Mouse (Mus musculus) stomach, embryonic 14.5 days (tissue): Measurements from ENCODE around the gene Tnrc6b. TPM values are rescaled to one million over a fixed set of nuclear protein-coding genes. Genes with fewer than 3 reads are reported as not detected.

Source experiments
- ATAC-seq: fragments of 200-750 bp; cut with Nextera tagmentation; 2 replicates; pipeline ENCODE4 v1.8.0; 2017; ENCODE audit warnings: low read depth, moderate TSS enrichment; ENCODE audit not compliant: insufficient number of reproducible peaks, insufficient read depth, low FRiP score
- H3K27ac ChIP-seq: fragments of 300-500 bp; sonication (generic); 2 replicates; pipeline ENCODE4 v1.5.1; 2014; ENCODE audit warnings: mild to moderate bottlenecking, low read length, moderate library complexity, mixed read lengths
- H3K27me3 ChIP-seq: fragments of 300-500 bp; sonication (generic); 2 replicates; pipeline ENCODE4 v1.6.1; 2014; ENCODE audit warnings: low read length, control low read depth, mixed read lengths; ENCODE audit not compliant: control insufficient read depth, insufficient read depth
- H3K36me3 ChIP-seq: fragments of 300-500 bp; sonication (generic); 2 replicates; pipeline ENCODE4 v1.6.1; 2014; ENCODE audit warnings: mild to moderate bottlenecking, control low read depth, low read length, moderate library complexity, mixed read lengths; ENCODE audit not compliant: control insufficient read depth, insufficient read depth
- H3K4me1 ChIP-seq: fragments of 300-500 bp; sonication (generic); 2 replicates; pipeline ENCODE4 v1.6.1; 2014; ENCODE audit warnings: low read length, control low read depth, mixed read lengths; ENCODE audit not compliant: control insufficient read depth, insufficient read depth
- H3K4me2 ChIP-seq: fragments of 300-500 bp; sonication (generic); replicated peaks from 2 replicates; pipeline ENCODE4 v1.6.1; 2014; ENCODE audit warnings: low read depth, low read length, control low read depth
- H3K4me3 ChIP-seq: fragments of 300-500 bp; sonication (generic); 2 replicates; pipeline ENCODE4 v1.5.1; 2014; ENCODE audit warnings: low read depth, low read length, control low read depth
- H3K9ac ChIP-seq: fragments of 300-500 bp; sonication (generic); replicated peaks from 2 replicates; pipeline ENCODE4 v1.6.1; 2014; ENCODE audit warnings: low read depth, mild to moderate bottlenecking, control low read depth, low read length, moderate library complexity, mixed read lengths
- H3K9me3 ChIP-seq: fragments of 300-500 bp; sonication (generic); 2 replicates; pipeline ENCODE4 v1.6.1; 2016; ENCODE audit warnings: low read depth, low read length, control low read depth; ENCODE audit not compliant: control insufficient read depth
- WGBS: fragments of 180-500 bp; shearing (Covaris S2); extraction: QIAGEN DNeasy Blood & Tissue Kit; methylation state at CpG from one replicate; pipeline ENCODE4 v1.1.7; 2014; 5-methylcytosine and 5-hydroxymethylcytosine counted together
- polyA plus RNA-seq: library from polyadenylated mRNA; unstranded; fragments of >200 nt; fragmentation: Nextera tagmentation; extraction: Ambion mirVana; gene quantifications from 2 replicates; pipeline ENCODE4 v1.2.1, GENCODE M21; 2014

Tnrc6b gene
- polyA plus RNA-seq, 1 experiment from 2014 or later, result 25.5 TPM

- Histone ChIP-seq H3K9me3 (no peaks in the 10 kb centered on the region), H3K36me3 (no peaks in the 10 kb centered on the region), H3K9ac (no peak overlapping the region), H3K27me3 (no peaks in the 10 kb centered on the region), H3K4me1 (no peaks in the 10 kb centered on the region), H3K4me2 (no peak overlapping the region), H3K4me3 (no peak overlapping the region), H3K27ac (no peak overlapping the region)
- no peak for ATAC-seq
- WGBS, result 41% methylated on average over 3 of the region's 3 CpGs
Observed at GRCm38 (mm10) chr15:80693492-80693891, 17.6 kb upstream of the Tnrc6b start.

- Histone ChIP-seq H3K9ac (no peak overlapping the region), H3K27ac (no peak overlapping the region), H3K4me3 (no peak overlapping the region), H3K36me3 (no peaks in the 10 kb centered on the region), H3K9me3 (no peaks in the 10 kb centered on the region), H3K4me1 (no peaks in the 10 kb centered on the region), H3K27me3 (no peaks in the 10 kb centered on the region), H3K4me2 (no peak overlapping the region)
- ATAC-seq, result no peak
- WGBS, result 28% methylated on average over 11 of the region's 11 CpGs
Observed at GRCm38 (mm10) chr15:80694125-80694910, 16.8 kb upstream of the Tnrc6b start.

GRCm38 (mm10) chr15:80697564-80697963, 13.5 kb upstream of the Tnrc6b start:
- Histone ChIP-seq H3K4me2 (no peak overlapping the region), H3K36me3 (no peaks in the 10 kb centered on the region), H3K9me3 (no peaks in the 10 kb centered on the region), H3K4me1 (no peaks in the 10 kb centered on the region), H3K27me3 (no peaks in the 10 kb centered on the region), H3K27ac (no peak overlapping the region), H3K4me3 (no peak overlapping the region), H3K9ac (no peak overlapping the region)
- no peak for ATAC-seq
- 40% methylated on average over 5 of the region's 5 CpGs for WGBS

- Histone ChIP-seq H3K4me3 (no peak overlapping the region), H3K27me3 (no peaks in the 10 kb centered on the region), H3K4me1 (peaks cover 11% of the 10 kb centered on the region), H3K9me3 (no peaks in the 10 kb centered on the region), H3K27ac (no peak overlapping the region), H3K9ac (no peak overlapping the region), H3K4me2 (no peak overlapping the region), H3K36me3 (no peaks in the 10 kb centered on the region)
- no peak for ATAC-seq
- 70% methylated on average over 8 of the region's 8 CpGs for WGBS
Observed at GRCm38 (mm10) chr15:80701481-80702257, 9.4 kb upstream of the Tnrc6b start.

- Histone ChIP-seq H3K4me1 (peaks cover 24% of the 10 kb centered on the region), H3K36me3 (no peaks in the 10 kb centered on the region), H3K9ac (no peak overlapping the region), H3K9me3 (no peaks in the 10 kb centered on the region), H3K27me3 (no peaks in the 10 kb centered on the region), H3K27ac (no peak overlapping the region), H3K4me2 (no peak overlapping the region), H3K4me3 (no peak overlapping the region)
- no peak for ATAC-seq
- WGBS, result 79% methylated on average over 5 of the region's 5 CpGs
Observed at GRCm38 (mm10) chr15:80702910-80703309, 8.2 kb upstream of the Tnrc6b start.

GRCm38 (mm10) chr15:80703495-80703894, 7.6 kb upstream of the Tnrc6b start:
- H3K9ac ChIP-seq, result no peak overlapping the region
- H3K9me3 ChIP-seq, result no peaks in the 10 kb centered on the region
- H3K4me3 ChIP-seq, result no peak overlapping the region
- H3K27ac ChIP-seq, result no peak overlapping the region
- H3K4me1 ChIP-seq, result peaks cover 27% of the 10 kb centered on the region
- no peaks in the 10 kb centered on the region for H3K27me3 ChIP-seq
- WGBS, result 70% methylated on average over 2 of the region's 2 CpGs
- H3K4me2 ChIP-seq, result no peak overlapping the region
- no peaks in the 10 kb centered on the region for H3K36me3 ChIP-seq
- no peak for ATAC-seq

- Histone ChIP-seq H3K4me2 (no peak overlapping the region; the same call in 1 of the 2 replicates), H3K27me3 (no peaks in the 10 kb centered on the region), H3K9me3 (no peaks in the 10 kb centered on the region), H3K36me3 (no peaks in the 10 kb centered on the region), H3K9ac (no peak overlapping the region), H3K27ac (no peak overlapping the region), H3K4me3 (no peak overlapping the region), H3K4me1 (peaks cover 28% of the 10 kb centered on the region)
- 8% methylated on average over 7 of the region's 7 CpGs for WGBS
- ATAC-seq, result peak; percentile 84
Observed at GRCm38 (mm10) chr15:80704267-80704666, 6.8 kb upstream of the Tnrc6b start.

GRCm38 (mm10) chr15:80705828-80706549, 5.1 kb upstream of the Tnrc6b start:
- WGBS, result 27% methylated on average over 18 of the region's 18 CpGs
- no peaks in the 10 kb centered on the region for H3K36me3 ChIP-seq
- ATAC-seq, result no peak
- H3K4me1 ChIP-seq, result peaks cover 28% of the 10 kb centered on the region
- H3K27ac ChIP-seq, result peak overlapping the region; percentile 94
- no peaks in the 10 kb centered on the region for H3K9me3 ChIP-seq
- no peak overlapping the region for H3K9ac ChIP-seq
- peak overlapping the region; percentile 21; the same call in 1 of the 2 replicates for H3K4me3 ChIP-seq
- H3K27me3 ChIP-seq, result no peaks in the 10 kb centered on the region
- H3K4me2 ChIP-seq, result peak overlapping the region; percentile 55
